Mouse (Mus musculus) hindbrain, embryonic 16.5 days (tissue): ENCODE data around the gene Arhgap15. TPM values are rescaled to one million over a fixed set of nuclear protein-coding genes. Genes with fewer than 3 reads are reported as not detected.
"Not testable (repeated sequence)": the region's sequence is repeated elsewhere in the genome, so short reads cannot be mapped to it uniquely, and the experiment has no call there.

ENCODE experiments used
- ATAC-seq: fragments of 200-750 bp; cut with Nextera tagmentation; 2 replicates; pipeline ENCODE4 v1.8.0; 2017; ENCODE audit warnings: moderate TSS enrichment, moderate library complexity
- H3K27ac ChIP-seq: fragments of 300-500 bp; sonication (generic); 2 replicates; pipeline ENCODE4 v1.5.1; 2014; ENCODE audit warnings: low read depth, mild to moderate bottlenecking, control low read depth, low read length, moderate library complexity
- H3K27me3 ChIP-seq: fragments of 300-500 bp; sonication (generic); replicated peaks from 2 replicates; pipeline ENCODE4 v1.6.1; 2014; ENCODE audit warnings: low read length; ENCODE audit not compliant: control insufficient read depth, insufficient read depth
- H3K36me3 ChIP-seq: fragments of 300-500 bp; sonication (generic); 2 replicates; pipeline ENCODE4 v1.6.1; 2014; ENCODE audit warnings: mild to moderate bottlenecking, low read length, moderate library complexity, mixed read lengths; ENCODE audit not compliant: control insufficient read depth, insufficient read depth
- H3K4me1 ChIP-seq: fragments of 300-500 bp; sonication (generic); 2 replicates; pipeline ENCODE4 v1.6.1; 2014; ENCODE audit warnings: low read depth, low read length; ENCODE audit not compliant: control insufficient read depth, insufficient read depth
- H3K4me2 ChIP-seq: fragments of 300-500 bp; sonication (generic); 2 replicates; pipeline ENCODE4 v1.6.1; 2014; ENCODE audit warnings: mild to moderate bottlenecking, low read length, control low read depth, moderate library complexity
- H3K4me3 ChIP-seq: fragments of 300-500 bp; sonication (generic); 2 replicates; pipeline ENCODE4 v1.5.1; 2014; ENCODE audit warnings: mild to moderate bottlenecking, low read length, control low read depth, moderate library complexity
- H3K9ac ChIP-seq: fragments of 300-500 bp; sonication (generic); 2 replicates; pipeline ENCODE4 v1.6.1; 2014; ENCODE audit warnings: low read depth, mild to moderate bottlenecking, control low read depth, low read length, moderate library complexity
- H3K9me3 ChIP-seq: fragments of 300-500 bp; sonication (generic); 2 replicates; pipeline ENCODE4 v1.6.1; 2014; ENCODE audit warnings: mild to moderate bottlenecking, low read length, moderate library complexity; ENCODE audit not compliant: control insufficient read depth
- WGBS: fragments of 180-500 bp; shearing (Covaris S2); extraction: QIAGEN DNeasy Blood & Tissue Kit; methylation state at CpG from one replicate; pipeline ENCODE4 v1.1.7; 2014; 5-methylcytosine and 5-hydroxymethylcytosine counted together
- polyA plus RNA-seq: library from polyadenylated mRNA; unstranded; fragments of >200 nt; fragmentation: Nextera tagmentation; extraction: Ambion mirVana; gene quantifications from 2 replicates; pipeline ENCODE4 v1.2.1, GENCODE M21; 2015

The Arhgap15 gene
- polyA plus RNA-seq: 3.0 and 3.1 TPM in 2 replicates

GRCm38 (mm10) chr2:43748287-43748983 lies at the start of gene Arhgap15:
Gene Arhgap15 (plus strand): TSS chr2:43748824.
- H3K4me1 ChIP-seq: no peaks in the 10 kb centered on the region
- H3K9ac ChIP-seq: no peak within 1 kb of the TSS
- H3K36me3 ChIP-seq: no peaks in the 10 kb centered on the region
- 85% methylated on average over 5 of the region's 5 CpGs for WGBS
- H3K4me2 ChIP-seq: no peak within 1 kb of the TSS
- H3K27ac ChIP-seq: no peak within 1 kb of the TSS
- no peak within 1 kb of the TSS for H3K4me3 ChIP-seq
- no peaks in the 10 kb centered on the region for H3K9me3 ChIP-seq
- no peak for ATAC-seq
- H3K27me3 ChIP-seq: no peaks in the 10 kb centered on the region

GRCm38 (mm10) chr2:43712611-43713138 lies 35.9 kb upstream of the Arhgap15 start:
- Histone ChIP-seq H3K4me2 (no peak overlapping the region), H3K27me3 (no peaks in the 10 kb centered on the region), H3K27ac (no peak overlapping the region), H3K4me3 (no peak overlapping the region), H3K9ac (no peak overlapping the region), H3K4me1 (no peaks in the 10 kb centered on the region), H3K36me3 (no peaks in the 10 kb centered on the region), H3K9me3 (no peaks in the 10 kb centered on the region)
- WGBS: 95% methylated on average over 2 of the region's 2 CpGs
- no peak for ATAC-seq

- H3K9ac ChIP-seq: peak overlapping the region; percentile 36; the same call in 1 of the 2 replicates
- peak overlapping the region; percentile 30; the same call in 1 of the 2 replicates for H3K4me3 ChIP-seq
- H3K27ac ChIP-seq: no peak overlapping the region
- WGBS: 18% methylated on average over 14 of the region's 14 CpGs
- no peaks in the 10 kb centered on the region for H3K27me3 ChIP-seq
- H3K4me2 ChIP-seq: peak overlapping the region; percentile 57
- ATAC-seq: peak; percentile 94
- no peaks in the 10 kb centered on the region for H3K36me3 ChIP-seq
- peaks cover 3% of the 10 kb centered on the region for H3K4me1 ChIP-seq
- no peaks in the 10 kb centered on the region for H3K9me3 ChIP-seq
Measured at GRCm38 (mm10) chr2:43722446-43723103, 26.0 kb upstream of the Arhgap15 start.

GRCm38 (mm10) chr2:43723104-43723541 lies 25.5 kb upstream of the Arhgap15 start:
- peak overlapping the region; percentile 30; the same call in 1 of the 2 replicates for H3K4me3 ChIP-seq
- no peaks in the 10 kb centered on the region for H3K36me3 ChIP-seq
- H3K9me3 ChIP-seq: no peaks in the 10 kb centered on the region
- ATAC-seq: peak; percentile 89
- no peaks in the 10 kb centered on the region for H3K27me3 ChIP-seq
- WGBS: 54% methylated on average over 7 of the region's 7 CpGs
- peak overlapping the region; percentile 36; the same call in 1 of the 2 replicates for H3K9ac ChIP-seq
- peak overlapping the region; percentile 57 for H3K4me2 ChIP-seq
- H3K4me1 ChIP-seq: peaks cover 3% of the 10 kb centered on the region
- H3K27ac ChIP-seq: no peak overlapping the region

GRCm38 (mm10) chr2:43727181-43727580 lies 21.4 kb upstream of the Arhgap15 start:
- H3K9me3 ChIP-seq: no peaks in the 10 kb centered on the region
- no peak overlapping the region for H3K9ac ChIP-seq
- no peak for ATAC-seq
- H3K4me2 ChIP-seq: no peak overlapping the region
- no peak overlapping the region for H3K27ac ChIP-seq
- no peaks in the 10 kb centered on the region for H3K36me3 ChIP-seq
- no peak overlapping the region for H3K4me3 ChIP-seq
- H3K4me1 ChIP-seq: peaks cover 3% of the 10 kb centered on the region
- 68% methylated on average over 5 of the region's 5 CpGs for whole genome bisulfite sequencing
- H3K27me3 ChIP-seq: no peaks in the 10 kb centered on the region

GRCm38 (mm10) chr2:43727693-43728092 lies 20.9 kb upstream of the Arhgap15 start:
- no peaks in the 10 kb centered on the region for H3K9me3 ChIP-seq
- no peak overlapping the region for H3K4me3 ChIP-seq
- H3K27me3 ChIP-seq: no peaks in the 10 kb centered on the region
- no peak for ATAC-seq
- H3K4me1 ChIP-seq: peaks cover 3% of the 10 kb centered on the region
- no peaks in the 10 kb centered on the region for H3K36me3 ChIP-seq
- H3K27ac ChIP-seq: no peak overlapping the region
- 89% methylated on average over 8 of the region's 8 CpGs for WGBS
- no peak overlapping the region for H3K9ac ChIP-seq
- no peak overlapping the region for H3K4me2 ChIP-seq

GRCm38 (mm10) chr2:43728831-43729230 lies 19.8 kb upstream of the Arhgap15 start:
- Histone ChIP-seq H3K4me2 (no peak overlapping the region), H3K36me3 (no peaks in the 10 kb centered on the region), H3K4me3 (no peak overlapping the region), H3K4me1 (no peaks in the 10 kb centered on the region), H3K9ac (no peak overlapping the region), H3K9me3 (no peaks in the 10 kb centered on the region), H3K27ac (no peak overlapping the region), H3K27me3 (no peaks in the 10 kb centered on the region)
- ATAC-seq: no peak
- 90% methylated on average over 3 of the region's 3 CpGs for WGBS

- H3K27ac ChIP-seq: no peak overlapping the region
- H3K27me3 ChIP-seq: no peaks in the 10 kb centered on the region
- H3K36me3 ChIP-seq: no peaks in the 10 kb centered on the region
- no peak overlapping the region for H3K4me3 ChIP-seq
- H3K9ac ChIP-seq: no peak overlapping the region
- WGBS: 50% methylated on average over 3 of the region's 3 CpGs
- no peaks in the 10 kb centered on the region for H3K9me3 ChIP-seq
- no peaks in the 10 kb centered on the region for H3K4me1 ChIP-seq
- ATAC-seq: no peak
- no peak overlapping the region for H3K4me2 ChIP-seq
Measured at GRCm38 (mm10) chr2:43732396-43732795, 16.2 kb upstream of the Arhgap15 start.

- H3K9me3 ChIP-seq, H3K36me3 ChIP-seq, H3K27me3 ChIP-seq, H3K4me2 ChIP-seq, H3K4me1 ChIP-seq, H3K27ac ChIP-seq, ATAC-seq, H3K9ac ChIP-seq, H3K4me3 ChIP-seq: not testable (repeated sequence)
- 94% methylated on average over 4 of the region's 4 CpGs for WGBS
Measured at GRCm38 (mm10) chr2:43735071-43735470, 13.6 kb upstream of the Arhgap15 start.
